Mouse (Mus musculus): ENCODE measurements around the gene Zfp362.

DNA sequence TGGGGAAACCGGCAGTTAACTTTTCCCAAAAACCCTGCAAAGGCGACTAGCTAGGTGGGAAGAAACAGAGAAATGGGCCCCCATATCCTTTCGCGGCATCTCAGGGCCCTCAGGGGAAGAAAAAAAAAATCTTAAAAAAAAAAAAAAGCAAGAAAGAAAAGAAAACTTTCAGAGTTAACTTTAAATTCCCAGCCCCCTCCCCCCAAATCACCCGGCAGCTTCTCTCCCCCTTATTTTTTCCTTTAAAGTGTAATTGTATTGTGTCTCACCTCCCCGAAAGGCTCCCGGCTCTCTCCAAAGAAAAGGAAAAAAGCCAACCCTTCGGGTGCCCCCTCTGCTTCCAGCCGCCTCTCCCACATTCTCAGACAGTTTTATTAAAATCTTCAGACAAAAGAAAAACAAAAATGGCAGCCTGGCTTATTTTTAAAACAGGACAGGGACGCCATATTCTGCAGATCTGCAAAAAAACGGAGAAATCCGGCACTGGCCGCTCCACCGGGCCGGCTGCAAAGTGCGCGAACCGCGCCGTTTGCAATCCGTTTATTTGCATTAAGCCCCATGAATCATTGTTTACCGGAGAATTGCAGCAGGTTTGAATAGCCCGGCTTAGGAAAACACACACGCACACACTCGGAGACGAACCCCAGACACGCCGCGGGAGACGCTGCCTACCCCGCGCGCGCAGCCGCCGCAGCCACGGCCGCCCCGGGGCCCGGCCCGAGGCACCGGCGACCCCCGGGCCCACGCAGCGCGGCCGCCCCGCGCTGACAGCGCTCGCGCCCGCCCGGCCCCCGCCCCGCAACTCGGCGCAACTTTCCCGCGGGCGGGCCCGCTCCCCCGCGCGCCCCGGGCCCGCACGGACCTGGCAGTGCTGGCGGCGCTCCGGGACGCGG, 449 bp downstream of the Zfp362 start:
- no peak for TF ChIP-seq CTCF (IDR thresholded peaks at IDR 0.05; ENCODE audit: low read depth)
- TF ChIP-seq EP300 (IDR thresholded peaks at IDR 0.05; ENCODE audit: low read depth) = no peak
